Mouse (Mus musculus): ENCODE data around the gene Fam89b. TPM values are rescaled to one million over a fixed set of nuclear protein-coding genes. Genes with fewer than 3 reads are reported as not detected.

Fam89b gene
- 147 and 152 TPM in 2 replicates for polyA plus RNA-seq (2014; fragmentation: Nextera tagmentation; extraction: Ambion mirVana)

GRCm38 (mm10) chr19:5729444-5729815, at the start of gene Fam89b:
Gene Fam89b, minus strand, starts transcription at chr19:5729653.
- ATAC-seq (ENCODE audit: insufficient number of reproducible peaks, low FRiP score, low TSS enrichment, low read depth) (peak; percentile 53), DNase-seq (ENCODE audit: low spot score) (peak; percentile 92)
- H3K9me3 ChIP-seq (ENCODE audit: control insufficient read depth, low read length), result no peaks in the 10 kb centered on the region
- H3K4me3 ChIP-seq (ENCODE audit: low read depth, low read length), result peak within 1 kb of the TSS; percentile 98
- no peaks in the 10 kb centered on the region; the same call in 1 of the 2 replicates for H3K36me3 ChIP-seq (ENCODE audit: control insufficient read depth, insufficient read depth, low read length)
- H3K27me3 ChIP-seq (ENCODE audit: control insufficient read depth, insufficient read depth, low read length), result no peaks in the 10 kb centered on the region
- H3K9ac ChIP-seq (ENCODE audit: low read length), result peak within 1 kb of the TSS; percentile 98
- peaks cover 37% of the 10 kb centered on the region for H3K4me1 ChIP-seq (ENCODE audit: control insufficient read depth, insufficient read depth, low read length)
- WGBS, result 0% methylated on average over 37 of the region's 37 CpGs
- peak within 1 kb of the TSS; percentile 83 for H3K27ac ChIP-seq (replicated peaks; ENCODE audit: low read depth, low read length)
- peak within 1 kb of the TSS; percentile 94 for H3K4me2 ChIP-seq (ENCODE audit: low read depth, severe bottlenecking)

DNA sequence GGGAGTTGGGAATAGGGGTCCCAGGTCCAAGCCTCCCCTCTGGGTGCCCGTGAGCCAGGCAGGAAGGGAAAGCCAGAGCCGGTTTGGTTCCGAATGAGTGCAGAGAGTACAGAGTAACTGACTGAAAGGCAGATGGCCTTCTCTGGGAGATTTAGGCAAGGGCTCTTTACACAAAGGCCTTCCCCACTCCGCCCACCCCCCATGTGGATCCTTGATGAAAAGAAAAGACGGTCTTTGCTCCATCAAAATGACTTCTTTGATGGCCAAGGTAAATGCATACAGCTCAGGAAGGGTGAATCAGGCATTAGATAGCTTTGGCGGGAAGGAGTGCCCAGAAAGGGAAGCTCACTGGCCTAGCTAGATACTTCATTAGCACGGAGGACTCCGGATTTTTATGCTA, 48.9 kb upstream of the Fam89b start:
- Histone ChIP-seq H3K9me3 (ENCODE audit: control insufficient read depth, low read length) (no peaks in the 10 kb centered on the region), H3K27ac (replicated peaks; ENCODE audit: low read depth, low read length) (no peak overlapping the region), H3K9ac (ENCODE audit: low read length) (no peak overlapping the region), H3K36me3 (ENCODE audit: control insufficient read depth, insufficient read depth, low read length) (no peaks in the 10 kb centered on the region), H3K4me3 (ENCODE audit: low read depth, low read length) (no peak overlapping the region), H3K27me3 (ENCODE audit: control insufficient read depth, insufficient read depth, low read length) (no peaks in the 10 kb centered on the region), H3K4me1 (ENCODE audit: control insufficient read depth, insufficient read depth, low read length) (no peaks in the 10 kb centered on the region), H3K4me2 (ENCODE audit: low read depth, severe bottlenecking) (no peak overlapping the region)
- DNase-seq (ENCODE audit: low spot score) (no peak), ATAC-seq (ENCODE audit: insufficient number of reproducible peaks, low FRiP score, low TSS enrichment, low read depth) (no peak)
- WGBS, result 59% methylated on average over 8 of the region's 8 CpGs

GRCm38 (mm10) chr19:5777387-5778032, 48.1 kb upstream of the Fam89b start:
- Histone ChIP-seq H3K27me3 (ENCODE audit: control insufficient read depth, insufficient read depth, low read length) (no peaks in the 10 kb centered on the region), H3K9me3 (ENCODE audit: control insufficient read depth, low read length) (no peaks in the 10 kb centered on the region), H3K9ac (ENCODE audit: low read length) (no peak overlapping the region), H3K4me1 (ENCODE audit: control insufficient read depth, insufficient read depth, low read length) (no peaks in the 10 kb centered on the region), H3K27ac (replicated peaks; ENCODE audit: low read depth, low read length) (no peak overlapping the region), H3K4me2 (ENCODE audit: low read depth, severe bottlenecking) (no peak overlapping the region), H3K36me3 (ENCODE audit: control insufficient read depth, insufficient read depth, low read length) (no peaks in the 10 kb centered on the region), H3K4me3 (ENCODE audit: low read depth, low read length) (no peak overlapping the region)
- DNase-seq (ENCODE audit: low spot score) (no peak), ATAC-seq (ENCODE audit: insufficient number of reproducible peaks, low FRiP score, low TSS enrichment, low read depth) (no peak)
- whole genome bisulfite sequencing, result 82% methylated on average over 9 of the region's 9 CpGs

DNA sequence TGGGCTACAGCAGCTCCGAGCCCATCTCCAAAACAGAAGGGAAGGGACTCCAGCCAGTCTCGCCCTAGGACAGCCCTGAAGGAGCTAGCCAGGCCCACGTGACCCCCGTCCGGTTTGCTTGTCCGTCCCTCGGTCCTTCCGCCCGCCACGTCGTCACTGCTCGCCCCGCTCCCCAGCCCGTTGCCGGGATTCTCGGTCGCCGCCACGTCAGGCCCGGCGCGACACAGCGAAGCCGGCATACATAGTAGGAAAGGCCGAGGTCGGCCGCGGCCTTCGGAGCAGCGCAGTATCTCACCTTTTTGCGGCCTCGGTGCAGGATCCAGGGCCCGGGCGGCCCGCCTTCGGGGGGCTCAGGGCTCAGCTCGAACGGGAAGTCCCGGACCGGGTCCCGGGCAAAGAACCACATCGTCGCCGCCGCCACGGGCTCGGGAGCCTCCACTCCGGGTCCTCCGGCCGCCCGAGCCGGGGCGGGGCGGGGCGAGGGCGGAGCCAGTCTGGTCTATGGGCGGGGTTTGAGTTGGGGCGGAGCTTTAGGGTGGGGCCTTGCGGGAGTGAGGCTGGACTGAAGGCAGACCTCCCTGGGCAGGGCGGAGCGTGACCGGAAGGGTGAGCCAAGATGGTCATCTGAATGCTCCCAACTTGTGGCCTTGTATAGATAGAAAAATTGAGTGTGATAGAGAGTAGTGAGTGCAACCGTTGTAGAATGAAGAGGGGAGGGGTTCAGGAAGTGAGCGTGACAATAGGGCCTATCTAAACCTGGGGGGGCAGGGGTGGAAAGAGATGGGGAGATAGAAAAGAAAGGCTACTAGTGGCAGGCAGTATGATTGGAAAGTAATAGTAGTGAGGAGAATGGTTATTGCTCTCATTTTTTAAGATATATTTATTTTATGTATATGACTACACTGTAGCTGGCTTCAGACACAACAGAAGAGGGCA, 41.7 kb upstream of the Fam89b start, which contains the start of gene Scyl1:
Gene Scyl1, minus strand, starts transcription at position 495 of the 936 bp plus-strand sequence.
- peaks cover 4% of the 10 kb centered on the region; the same call in 1 of the 2 replicates for H3K36me3 ChIP-seq (ENCODE audit: control insufficient read depth, insufficient read depth, low read length)
- peak within 1 kb of the TSS; percentile 59 for H3K27ac ChIP-seq (replicated peaks; ENCODE audit: low read depth, low read length)
- 1% methylated on average over 64 of the region's 64 CpGs for WGBS
- H3K4me3 ChIP-seq (ENCODE audit: low read depth, low read length), result peak within 1 kb of the TSS; percentile 93
- H3K27me3 ChIP-seq (ENCODE audit: control insufficient read depth, insufficient read depth, low read length), result no peaks in the 10 kb centered on the region
- H3K9me3 ChIP-seq (ENCODE audit: control insufficient read depth, low read length), result no peaks in the 10 kb centered on the region
- H3K4me1 ChIP-seq (ENCODE audit: control insufficient read depth, insufficient read depth, low read length), result peaks cover 10% of the 10 kb centered on the region
- H3K9ac ChIP-seq (ENCODE audit: low read length), result peak within 1 kb of the TSS; percentile 84
- ATAC-seq (ENCODE audit: insufficient number of reproducible peaks, low FRiP score, low TSS enrichment, low read depth), result peak; percentile 93
- DNase-seq (ENCODE audit: low spot score), result peak; percentile 96
- H3K4me2 ChIP-seq (ENCODE audit: low read depth, severe bottlenecking), result peak within 1 kb of the TSS; percentile 62

GRCm38 (mm10) chr19:5770311-5770710, 40.9 kb upstream of the Fam89b start:
- Histone ChIP-seq H3K4me2 (ENCODE audit: low read depth, severe bottlenecking) (peak overlapping the region; percentile 62), H3K9ac (ENCODE audit: low read length) (peak overlapping the region; percentile 84), H3K27me3 (ENCODE audit: control insufficient read depth, insufficient read depth, low read length) (no peaks in the 10 kb centered on the region), H3K36me3 (ENCODE audit: control insufficient read depth, insufficient read depth, low read length) (peaks cover 7% of the 10 kb centered on the region), H3K4me3 (ENCODE audit: low read depth, low read length) (peak overlapping the region; percentile 93), H3K4me1 (ENCODE audit: control insufficient read depth, insufficient read depth, low read length) (peaks cover 10% of the 10 kb centered on the region), H3K27ac (replicated peaks; ENCODE audit: low read depth, low read length) (no peak overlapping the region), H3K9me3 (ENCODE audit: control insufficient read depth, low read length) (no peaks in the 10 kb centered on the region)
- DNase-seq (ENCODE audit: low spot score) (no peak), ATAC-seq (ENCODE audit: insufficient number of reproducible peaks, low FRiP score, low TSS enrichment, low read depth) (no peak)
- 58% methylated on average over 9 of the region's 9 CpGs for WGBS

DNA sequence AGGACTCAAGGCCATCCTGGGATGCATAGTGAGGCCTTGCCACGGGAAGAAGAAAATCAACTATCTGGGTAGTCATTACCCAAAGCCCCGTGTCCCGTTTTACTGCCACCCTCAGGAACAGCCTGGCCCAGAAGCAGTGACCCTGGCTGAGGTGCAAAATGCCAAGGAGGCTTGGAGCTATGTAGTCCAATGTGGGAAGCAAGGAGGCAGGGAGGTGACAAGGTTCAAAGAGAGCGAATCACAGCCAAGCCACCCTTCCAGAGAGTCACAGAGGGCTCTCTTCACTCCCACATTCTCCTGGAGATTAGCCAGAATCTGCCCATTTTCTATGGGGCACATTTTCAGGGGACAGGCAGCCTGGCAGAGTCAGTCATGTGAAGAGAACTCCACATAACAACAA, 37.8 kb upstream of the Fam89b start:
- H3K27ac ChIP-seq (replicated peaks; ENCODE audit: low read depth, low read length), result no peak overlapping the region
- no peaks in the 10 kb centered on the region for H3K27me3 ChIP-seq (ENCODE audit: control insufficient read depth, insufficient read depth, low read length)
- peaks cover 23% of the 10 kb centered on the region for H3K36me3 ChIP-seq (ENCODE audit: control insufficient read depth, insufficient read depth, low read length)
- peaks cover 10% of the 10 kb centered on the region for H3K4me1 ChIP-seq (ENCODE audit: control insufficient read depth, insufficient read depth, low read length)
- DNase-seq (ENCODE audit: low spot score) (no peak), ATAC-seq (ENCODE audit: insufficient number of reproducible peaks, low FRiP score, low TSS enrichment, low read depth) (no peak)
- 90% methylated on average over 4 of the region's 4 CpGs for whole genome bisulfite sequencing
- no peak overlapping the region for H3K4me3 ChIP-seq (ENCODE audit: low read depth, low read length)
- no peak overlapping the region for H3K9ac ChIP-seq (ENCODE audit: low read length)
- no peaks in the 10 kb centered on the region for H3K9me3 ChIP-seq (ENCODE audit: control insufficient read depth, low read length)
- no peak overlapping the region for H3K4me2 ChIP-seq (ENCODE audit: low read depth, severe bottlenecking)

- 92% methylated on average over 6 of the region's 6 CpGs for WGBS
- H3K9ac ChIP-seq (ENCODE audit: low read length), result no peak overlapping the region
- no peak overlapping the region for H3K27ac ChIP-seq (replicated peaks; ENCODE audit: low read depth, low read length)
- no peaks in the 10 kb centered on the region for H3K9me3 ChIP-seq (ENCODE audit: control insufficient read depth, low read length)
- DNase-seq (ENCODE audit: low spot score), result no peak
- H3K36me3 ChIP-seq (ENCODE audit: control insufficient read depth, insufficient read depth, low read length), result peaks cover 42% of the 10 kb centered on the region
- H3K4me1 ChIP-seq (ENCODE audit: control insufficient read depth, insufficient read depth, low read length), result no peaks in the 10 kb centered on the region
- no peak overlapping the region for H3K4me2 ChIP-seq (ENCODE audit: low read depth, severe bottlenecking)
- ATAC-seq (ENCODE audit: insufficient number of reproducible peaks, low FRiP score, low TSS enrichment, low read depth), result no peak
- H3K27me3 ChIP-seq (ENCODE audit: control insufficient read depth, insufficient read depth, low read length), result peaks cover 7% of the 10 kb centered on the region; the same call in 1 of the 2 replicates
- H3K4me3 ChIP-seq (ENCODE audit: low read depth, low read length), result no peak overlapping the region
These were observed 33.7 kb upstream of the Fam89b start for GRCm38 (mm10) chr19:5763163-5763562.

- Histone ChIP-seq H3K9ac (ENCODE audit: low read length) (no peak overlapping the region), H3K36me3 (ENCODE audit: control insufficient read depth, insufficient read depth, low read length) (peaks cover 30% of the 10 kb centered on the region), H3K4me1 (ENCODE audit: control insufficient read depth, insufficient read depth, low read length) (peaks cover 11% of the 10 kb centered on the region), H3K4me2 (ENCODE audit: low read depth, severe bottlenecking) (no peak overlapping the region), H3K27ac (replicated peaks; ENCODE audit: low read depth, low read length) (no peak overlapping the region), H3K4me3 (ENCODE audit: low read depth, low read length) (no peak overlapping the region), H3K9me3 (ENCODE audit: control insufficient read depth, low read length) (no peaks in the 10 kb centered on the region), H3K27me3 (ENCODE audit: control insufficient read depth, insufficient read depth, low read length) (peaks cover 28% of the 10 kb centered on the region)
- 94% methylated on average over 14 of the region's 14 CpGs for WGBS
- DNase-seq (ENCODE audit: low spot score) (no peak), ATAC-seq (ENCODE audit: insufficient number of reproducible peaks, low FRiP score, low TSS enrichment, low read depth) (no peak)
These were observed 29.5 kb upstream of the Fam89b start for GRCm38 (mm10) chr19:5758878-5759403.

All from limb, embryonic 11.5 days (tissue).